Mouse (Mus musculus) embryonic fibroblast, embryonic 13.5 days (primary cell): Measurements from ENCODE around the gene Dnajc16.

Source experiments
- CTCF ChIP-seq: IDR thresholded peaks from 2 replicates; pipeline ENCODE4 v1.5.1; 2011; ENCODE audit warnings: mild to moderate bottlenecking, control low read depth, low read length, moderate library complexity, borderline replicate concordance; ENCODE audit not compliant: insufficient read depth
- POLR2A ChIP-seq: IDR thresholded peaks from 2 replicates; pipeline ENCODE4 v1.6.1; 2011; ENCODE audit warnings: low read depth, mild to moderate bottlenecking, control low read depth, low read length, moderate library complexity

DNA sequence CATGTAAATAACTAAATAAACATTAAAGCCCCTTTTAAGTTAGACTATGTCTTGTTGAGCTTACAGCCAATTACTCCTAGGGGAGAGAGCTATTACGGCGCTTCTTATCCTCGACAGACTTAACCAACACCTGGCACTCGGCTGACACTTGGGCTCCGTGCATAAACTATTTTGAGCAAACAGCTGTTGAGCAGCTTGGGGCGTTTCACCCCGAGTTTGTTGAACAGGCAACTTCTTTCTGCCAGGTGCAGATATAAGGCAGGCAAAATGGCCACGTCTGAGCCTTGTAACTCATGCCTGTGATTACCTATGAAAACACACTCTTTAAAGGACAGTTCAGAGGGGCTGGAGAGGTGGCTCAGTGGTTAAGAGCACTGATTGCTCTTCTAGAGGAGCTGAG is 52.7 kb downstream of the Dnajc16 start:
- TF ChIP-seq CTCF (no peak), POLR2A (no peak)
